Mouse (Mus musculus) lung, embryonic 14.5 days (tissue): ENCODE data around the gene Prkci. TPM values are rescaled to one million over a fixed set of nuclear protein-coding genes. Genes with fewer than 3 reads are reported as not detected.
A peak's percentile ranks its signal among the peaks of the same experiment; 100 is the strongest.

Experiments
- ATAC-seq: fragments of 200-750 bp; cut with Nextera tagmentation; 2 replicates; pipeline ENCODE4 v1.8.0; 2017; ENCODE audit warnings: mild to moderate bottlenecking, moderate TSS enrichment, moderate library complexity; ENCODE audit not compliant: insufficient read depth
- DNase-seq: peaks from one replicate; pipeline ENCODE4 v3.0.0-alpha.2; 2015
- H3K27ac ChIP-seq: fragments of 300-500 bp; sonication (generic); 2 replicates; pipeline ENCODE4 v1.5.1; 2014; ENCODE audit warnings: low read depth, mild to moderate bottlenecking, moderate library complexity
- H3K27me3 ChIP-seq: fragments of 300-500 bp; sonication (generic); 2 replicates; pipeline ENCODE4 v1.6.1; 2014; ENCODE audit warnings: low read length, control low read depth; ENCODE audit not compliant: insufficient read depth
- H3K36me3 ChIP-seq: fragments of 300-500 bp; sonication (generic); 2 replicates; pipeline ENCODE4 v1.6.1; 2014; ENCODE audit warnings: control low read depth; ENCODE audit not compliant: insufficient read depth
- H3K4me1 ChIP-seq: fragments of 300-500 bp; sonication (generic); 2 replicates; pipeline ENCODE4 v1.6.1; 2014; ENCODE audit warnings: antibody characterized with exemption, control low read depth; ENCODE audit not compliant: insufficient read depth
- H3K4me2 ChIP-seq: fragments of 300-500 bp; sonication (generic); 2 replicates; pipeline ENCODE4 v1.6.1; 2014; ENCODE audit warnings: mild to moderate bottlenecking
- H3K4me3 ChIP-seq: fragments of 300-500 bp; sonication (generic); 2 replicates; pipeline ENCODE4 v1.5.1; 2014; ENCODE audit warnings: low read depth, low read length
- H3K9ac ChIP-seq: fragments of 300-500 bp; sonication (generic); 2 replicates; pipeline ENCODE4 v1.6.1; 2014
- H3K9me3 ChIP-seq: fragments of 300-500 bp; sonication (generic); 2 replicates; pipeline ENCODE4 v1.6.1; 2016; ENCODE audit warnings: low read depth, low read length, control low read depth
- CTCF ChIP-seq: IDR thresholded peaks from 2 replicates; pipeline ENCODE4 v1.5.1; 2016; ENCODE audit warnings: antibody characterized with exemption, low read depth
- WGBS: fragments of 180-500 bp; shearing (Covaris S2); extraction: QIAGEN DNeasy Blood & Tissue Kit; methylation state at CpG from one replicate; pipeline ENCODE4 v1.1.7; 2014; 5-methylcytosine and 5-hydroxymethylcytosine counted together
- polyA plus RNA-seq: library from polyadenylated mRNA; unstranded; fragments of >200 nt; fragmentation: Nextera tagmentation; extraction: Ambion mirVana; gene quantifications from 2 replicates; pipeline ENCODE4 v1.2.1, GENCODE M21; 2014

Gene Prkci
- polyA plus RNA-seq, 1 experiment from 2014 or later = 65.6 TPM

DNA sequence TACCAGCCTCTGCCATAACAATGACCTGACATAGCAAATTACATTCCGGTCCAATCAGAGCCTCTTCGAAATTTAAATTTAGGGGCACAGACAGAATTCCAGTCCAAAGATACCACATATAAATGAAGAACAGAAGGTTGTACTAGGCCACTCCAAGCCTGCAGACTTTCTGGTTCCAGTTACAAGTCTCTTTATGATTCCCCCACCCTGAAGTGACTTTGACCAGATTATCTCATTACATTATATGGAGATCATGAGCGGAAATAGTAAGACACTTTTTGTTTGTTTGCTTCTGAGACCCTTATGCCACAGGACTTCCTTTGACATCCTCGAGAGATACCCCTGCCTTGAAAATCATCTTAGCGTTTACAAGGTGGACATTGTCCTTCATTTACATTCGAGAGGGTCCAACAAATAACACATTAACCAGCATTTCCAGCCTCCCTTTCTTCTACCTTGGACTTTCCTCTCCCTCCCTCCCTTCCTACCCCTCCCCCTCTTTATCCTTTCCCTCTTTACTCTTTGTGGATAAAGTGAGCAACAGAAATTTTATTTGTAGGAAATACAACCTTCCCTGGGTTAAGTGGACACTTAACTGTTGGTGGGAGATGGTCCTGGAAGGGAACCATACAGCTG, 81.6 kb downstream of the Prkci start:
- Histone ChIP-seq H3K27me3 (no peaks in the 10 kb centered on the region), H3K27ac (no peak overlapping the region), H3K36me3 (no peaks in the 10 kb centered on the region), H3K9ac (no peak overlapping the region), H3K4me2 (no peak overlapping the region), H3K4me1 (no peaks in the 10 kb centered on the region), H3K4me3 (no peak overlapping the region), H3K9me3 (no peaks in the 10 kb centered on the region)
- ATAC-seq (no peak), DNase-seq (no peak)
- TF ChIP-seq CTCF = no peak
- WGBS = 84% methylated on average over 6 of the region's 6 CpGs

DNA sequence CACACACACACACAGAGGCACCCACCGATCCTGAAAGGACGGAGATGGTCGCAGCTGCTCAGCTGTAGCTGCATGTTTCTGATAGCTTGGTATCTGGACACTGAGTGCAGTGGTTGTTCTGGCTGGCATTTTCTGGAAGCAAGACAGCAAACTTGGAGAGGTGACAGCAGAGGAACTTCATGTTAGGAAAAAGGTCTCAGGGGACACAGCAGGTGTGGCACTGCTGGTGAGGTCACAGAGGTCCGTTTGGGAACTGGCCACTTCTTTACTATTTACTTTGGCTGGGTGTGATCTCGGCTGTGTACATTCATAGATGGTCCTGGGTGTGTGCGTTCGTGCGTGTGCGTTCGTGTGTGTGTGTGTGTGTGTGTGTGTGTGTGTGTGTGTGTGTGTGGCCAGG, 83.9 kb downstream of the Prkci start:
- H3K27ac ChIP-seq = no peak overlapping the region
- no peak for TF ChIP-seq CTCF
- 59% methylated on average over 10 of the region's 10 CpGs for WGBS
- H3K4me1 ChIP-seq = peaks cover 6% of the 10 kb centered on the region; the same call in 1 of the 2 replicates
- DNase-seq (no peak), ATAC-seq (no peak)
- no peaks in the 10 kb centered on the region for H3K27me3 ChIP-seq
- H3K9me3 ChIP-seq = no peaks in the 10 kb centered on the region
- no peak overlapping the region for H3K9ac ChIP-seq
- H3K4me3 ChIP-seq = no peak overlapping the region
- no peaks in the 10 kb centered on the region for H3K36me3 ChIP-seq
- no peak overlapping the region for H3K4me2 ChIP-seq

DNA sequence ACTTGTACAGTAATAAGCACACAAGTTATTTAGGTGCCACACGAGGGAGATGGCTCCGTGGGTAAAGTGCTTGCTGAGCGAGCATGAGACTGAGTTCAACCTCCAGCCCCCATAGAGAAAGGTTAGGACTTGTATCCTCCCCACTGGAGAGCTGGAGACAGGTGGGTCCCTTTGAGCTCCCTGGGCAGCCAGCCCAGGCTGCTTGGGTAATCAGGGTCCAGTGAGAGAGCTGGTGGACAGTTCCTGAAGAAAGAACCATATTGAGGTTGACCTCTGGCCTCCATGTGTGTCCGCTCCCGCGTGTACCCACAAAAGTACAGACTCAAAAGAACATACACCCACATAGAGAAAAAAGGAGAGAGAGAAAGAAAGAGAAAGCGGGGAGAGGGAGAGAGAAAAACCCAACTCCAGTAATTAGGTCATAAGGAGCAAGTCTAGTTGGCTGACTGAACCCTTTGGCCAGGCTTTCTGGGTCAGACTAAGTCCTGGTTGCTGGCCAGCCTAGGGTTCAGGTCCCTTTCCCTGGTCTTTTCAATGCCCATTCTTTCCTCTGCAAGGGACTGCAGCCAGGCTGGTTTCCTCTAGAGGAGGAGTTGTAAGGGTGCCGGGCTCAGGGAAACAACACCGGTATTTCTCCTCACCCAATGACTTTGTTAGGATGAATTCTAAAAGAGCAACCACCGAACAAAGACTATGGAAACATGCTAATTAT, 85.4 kb downstream of the Prkci start:
- Histone ChIP-seq H3K9me3 (no peaks in the 10 kb centered on the region), H3K4me1 (peaks cover 6% of the 10 kb centered on the region; the same call in 1 of the 2 replicates), H3K9ac (no peak overlapping the region), H3K27me3 (no peaks in the 10 kb centered on the region), H3K36me3 (no peaks in the 10 kb centered on the region), H3K4me2 (no peak overlapping the region), H3K4me3 (no peak overlapping the region), H3K27ac (no peak overlapping the region)
- ATAC-seq (no peak), DNase-seq (no peak)
- 82% methylated on average over 10 of the region's 10 CpGs for WGBS
- no peak for TF ChIP-seq CTCF

GRCm38 (mm10) chr3:31082838-31083506, 87.4 kb downstream of the Prkci start:
- H3K4me2 ChIP-seq = peak overlapping the region; percentile 47; the same call in 1 of the 2 replicates
- ATAC-seq (no peak), DNase-seq (no peak)
- H3K9ac ChIP-seq = no peak overlapping the region
- H3K27me3 ChIP-seq = no peaks in the 10 kb centered on the region
- H3K4me3 ChIP-seq = no peak overlapping the region
- H3K27ac ChIP-seq = no peak overlapping the region
- WGBS = 88% methylated on average over 12 of the region's 13 CpGs
- no peaks in the 10 kb centered on the region for H3K36me3 ChIP-seq
- no peak for TF ChIP-seq CTCF
- H3K4me1 ChIP-seq = peaks cover 6% of the 10 kb centered on the region; the same call in 1 of the 2 replicates
- no peaks in the 10 kb centered on the region for H3K9me3 ChIP-seq

GRCm38 (mm10) chr3:31083507-31084245, 88.1 kb downstream of the Prkci start:
- Histone ChIP-seq H3K27ac (no peak overlapping the region), H3K9ac (no peak overlapping the region), H3K9me3 (no peaks in the 10 kb centered on the region), H3K27me3 (no peaks in the 10 kb centered on the region), H3K36me3 (no peaks in the 10 kb centered on the region), H3K4me3 (no peak overlapping the region), H3K4me2 (peak overlapping the region; percentile 47), H3K4me1 (peaks cover 6% of the 10 kb centered on the region; the same call in 1 of the 2 replicates)
- TF ChIP-seq CTCF = no peak
- peak; percentile 84 for DNase-seq
- ATAC-seq = peak; percentile 74
- 18% methylated on average over 12 of the region's 12 CpGs for WGBS

DNA sequence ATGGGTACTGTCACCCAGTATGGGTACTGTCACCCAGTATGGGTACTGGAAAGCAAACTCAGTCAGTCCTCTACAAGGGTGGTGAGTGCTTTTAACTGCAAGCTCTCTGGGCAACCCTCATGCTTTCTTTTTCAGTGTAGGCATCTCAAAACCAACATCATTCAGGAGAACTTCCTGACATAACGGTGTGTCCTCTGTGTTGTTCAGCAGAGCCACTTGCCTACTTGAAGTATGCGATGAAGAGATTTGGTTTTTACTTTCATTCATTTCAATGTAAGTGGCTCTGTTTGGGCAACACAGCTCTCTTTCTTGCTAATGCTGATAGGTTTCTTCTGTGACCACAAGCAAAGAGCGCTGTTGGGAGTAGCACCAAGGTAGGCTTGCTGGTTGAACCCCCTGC, 89.5 kb downstream of the Prkci start:
- ATAC-seq (no peak), DNase-seq (no peak)
- Histone ChIP-seq H3K27me3 (no peaks in the 10 kb centered on the region), H3K4me2 (no peak overlapping the region), H3K27ac (no peak overlapping the region), H3K9me3 (no peaks in the 10 kb centered on the region), H3K4me3 (no peak overlapping the region), H3K4me1 (peaks cover 6% of the 10 kb centered on the region; the same call in 1 of the 2 replicates), H3K9ac (no peak overlapping the region), H3K36me3 (no peaks in the 10 kb centered on the region)
- TF ChIP-seq CTCF = no peak
- 69% methylated on average over 3 of the region's 3 CpGs for WGBS
